Mouse (Mus musculus): ENCODE measurements around the gene Gm13279.
"Not testable (repeated sequence)": the region's sequence is repeated elsewhere in the genome, so short reads cannot be mapped to it uniquely, and the experiment has no call there.

The Gm13279 gene

DNA sequence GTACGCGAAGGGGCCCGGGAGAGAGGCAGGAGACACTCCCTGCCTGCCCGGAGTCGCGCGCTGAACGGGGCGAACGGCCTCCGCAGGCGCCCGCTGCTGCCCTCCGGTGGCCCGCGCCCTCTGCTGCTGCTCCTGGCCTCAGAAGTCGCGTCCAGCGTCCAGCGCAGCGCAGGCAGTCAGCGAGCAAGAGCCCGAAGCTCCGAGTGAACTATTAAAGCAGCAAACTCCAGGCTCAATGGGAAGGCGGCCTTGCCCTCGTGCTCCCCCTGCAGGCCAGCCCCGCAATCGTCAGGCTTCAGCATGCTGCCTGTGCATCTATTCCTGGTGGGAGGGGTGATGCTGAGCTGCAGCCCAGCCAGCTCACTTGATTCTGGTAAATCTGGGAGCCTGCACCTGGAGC, at the start of gene Gm13279:
TSS of gene Gm13279 (plus strand) at position 301 of the 400 bp plus-strand sequence.
- DNase-seq = not testable (repeated sequence)

DNA sequence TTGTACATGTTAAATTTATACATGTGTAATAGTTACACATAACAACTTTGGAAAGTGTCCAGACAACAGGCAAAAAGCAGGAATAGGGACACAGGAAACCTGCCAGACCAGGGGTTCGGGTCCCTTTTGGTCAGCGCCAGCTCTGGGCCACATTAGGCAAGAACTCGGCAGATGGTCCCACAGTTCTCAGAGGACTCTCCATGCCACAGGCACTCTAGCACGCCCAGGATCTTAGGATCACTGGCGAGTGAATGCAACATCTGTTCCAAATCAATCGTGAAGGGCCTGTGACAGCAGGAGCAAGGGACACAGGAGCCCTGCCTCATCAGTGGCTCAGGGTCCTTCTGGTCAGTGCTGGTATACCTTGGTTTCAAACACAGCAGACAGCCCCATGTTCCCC, 47.3 kb upstream of the Gm13279 start:
- no peak for DNase-seq

DNA sequence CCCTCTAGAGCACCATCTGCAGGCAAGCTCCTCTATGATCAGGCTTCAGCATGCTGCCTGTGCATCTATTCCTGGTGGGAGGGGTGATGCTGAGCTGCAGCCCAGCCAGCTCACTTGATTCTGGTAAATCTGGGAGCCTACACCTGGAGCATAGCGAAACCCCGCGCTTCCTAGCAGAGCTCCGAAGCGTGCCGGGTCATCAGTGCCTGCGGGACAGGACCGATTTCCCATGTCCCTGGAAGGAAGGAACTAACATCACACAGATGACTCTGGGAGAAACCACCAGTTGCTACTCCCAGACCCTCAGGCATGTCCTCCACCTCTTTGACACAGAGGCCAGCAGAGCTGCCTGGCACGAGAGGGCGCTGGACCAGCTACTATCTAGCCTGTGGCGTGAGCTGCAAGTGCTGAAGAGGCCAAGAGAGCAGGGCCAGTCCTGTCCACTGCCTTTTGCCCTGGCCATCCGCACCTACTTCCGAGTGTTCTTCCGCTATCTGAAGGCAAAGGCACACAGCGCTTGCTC, 42.3 kb upstream of the Gm13279 start, which contains the start of gene Gm13271:
TSS of gene Gm13271 (plus strand) at position 51 of the 523 bp plus-strand sequence.
- DNase-seq = peak; percentile 90

DNA sequence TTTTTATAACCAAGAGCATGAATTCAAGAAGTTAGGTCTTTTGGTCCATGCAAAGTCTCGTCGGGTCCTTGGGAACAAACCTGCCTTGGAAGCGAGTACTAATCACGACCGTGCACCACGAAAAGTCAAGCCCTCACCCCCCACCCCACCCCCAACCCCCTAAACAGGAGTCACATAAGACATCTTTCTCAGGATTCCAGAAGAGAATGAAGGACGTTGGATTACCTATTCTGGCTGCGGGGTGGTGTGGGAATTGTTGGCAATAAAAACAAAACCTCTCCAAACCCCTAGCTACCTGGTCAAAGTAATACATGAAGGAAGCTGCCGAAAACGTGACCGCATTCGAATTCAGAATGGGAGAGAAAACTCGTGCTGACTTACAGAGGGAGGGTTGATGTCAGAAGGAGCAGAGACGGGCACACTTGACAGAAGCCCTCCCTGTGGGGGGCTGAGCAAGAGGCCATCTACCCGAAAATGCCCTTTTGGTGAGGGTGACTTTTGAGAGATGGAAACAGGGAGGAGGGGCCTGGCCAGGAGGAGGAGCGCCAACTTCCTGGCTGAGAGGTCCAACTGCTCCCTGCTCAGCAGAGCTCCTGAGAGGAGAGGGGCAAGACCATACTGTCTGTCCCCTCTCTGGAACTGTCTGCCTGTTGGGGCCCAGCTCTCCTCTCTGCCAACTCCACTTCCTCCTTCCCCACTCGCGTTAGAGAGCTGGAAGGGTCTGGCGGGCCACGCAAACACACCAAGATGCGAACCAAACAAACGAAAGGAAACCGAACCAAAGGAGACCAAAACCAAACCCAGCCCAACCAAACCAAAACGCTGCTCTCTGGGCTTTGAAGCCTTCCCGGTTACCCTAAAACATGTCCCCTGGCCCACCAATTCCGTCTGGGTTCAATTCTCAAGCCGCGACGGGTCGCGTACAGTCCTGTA, 40.4 kb upstream of the Gm13279 start:
- DNase-seq = not testable (repeated sequence)

DNA sequence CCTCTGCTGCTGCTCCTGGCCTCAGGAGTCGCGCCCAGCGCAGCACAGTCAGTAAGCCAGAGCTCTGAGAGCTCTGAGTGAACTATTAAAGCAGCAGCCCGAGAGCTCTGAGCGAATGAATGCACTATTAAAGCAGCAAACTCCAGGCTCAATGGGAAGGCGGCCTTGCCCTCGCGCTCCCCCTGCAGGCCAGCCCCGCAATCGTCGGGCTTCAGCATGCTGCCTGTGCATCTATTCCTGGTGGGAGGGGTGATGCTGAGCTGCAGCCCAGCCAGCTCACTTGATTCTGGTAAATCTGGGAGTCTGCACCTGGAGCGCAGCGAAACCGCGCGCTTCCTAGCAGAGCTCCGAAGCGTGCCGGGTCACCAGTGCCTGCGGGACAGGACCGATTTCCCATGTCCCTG, 39.6 kb upstream of the Gm13279 start:
- DNase-seq = peak; percentile 96

DNA sequence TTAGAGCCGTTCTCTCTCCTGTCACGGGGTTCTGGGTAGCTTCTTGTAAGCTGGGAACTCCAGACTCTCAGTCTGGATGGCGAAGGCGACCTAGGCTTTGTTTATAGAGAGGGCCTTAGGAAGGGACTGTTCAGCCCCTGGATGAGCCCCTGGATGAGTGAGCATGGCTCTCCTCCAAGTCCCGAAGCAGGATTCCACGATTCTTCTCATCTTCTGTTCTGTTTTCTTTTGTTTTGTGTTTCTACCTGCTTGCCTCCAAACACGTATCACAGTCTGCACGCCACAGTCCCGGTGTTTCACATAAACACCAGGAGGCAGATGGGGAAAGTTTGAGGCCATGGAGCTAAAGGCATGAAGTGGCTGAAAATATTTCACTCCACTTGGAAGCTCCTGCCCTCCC, 38.4 kb upstream of the Gm13279 start:
- peak; percentile 52 for DNase-seq

DNA sequence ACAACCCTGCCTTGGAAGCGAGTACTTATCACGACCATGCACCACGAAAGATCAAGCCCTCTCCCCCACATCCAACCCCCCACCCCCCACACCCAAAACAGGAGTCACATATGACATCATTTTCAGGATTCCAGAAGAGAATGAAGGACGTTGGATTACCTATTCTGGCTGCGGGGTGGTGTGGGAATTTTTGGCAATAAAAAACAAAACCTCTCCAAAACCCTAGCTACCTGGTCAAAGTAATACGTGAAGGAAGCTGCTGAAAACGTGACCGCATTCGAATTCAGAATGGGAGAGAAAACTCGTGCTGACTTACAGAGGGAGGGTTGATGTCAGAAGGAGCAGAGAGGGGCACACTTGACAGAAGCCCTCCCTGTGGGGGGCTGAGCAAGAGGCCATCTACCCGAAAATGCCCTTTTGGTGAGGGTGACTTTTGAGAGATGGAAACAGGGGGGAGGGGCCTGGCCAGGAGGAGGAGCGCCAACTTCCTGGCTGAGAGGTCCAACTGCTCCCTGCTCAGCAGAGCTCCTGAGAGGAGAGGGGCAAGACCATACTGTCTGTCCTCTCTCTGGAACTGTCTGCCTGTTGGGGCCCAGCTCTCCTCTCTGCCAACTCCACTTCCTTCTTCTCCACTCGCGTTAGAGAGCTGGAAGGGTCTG, 37.5 kb upstream of the Gm13279 start, which contains the start of gene Gm13283:
TSS of gene Gm13283 (plus strand) at position 510 of the 659 bp plus-strand sequence.
- DNase-seq = peak; percentile 74

DNA sequence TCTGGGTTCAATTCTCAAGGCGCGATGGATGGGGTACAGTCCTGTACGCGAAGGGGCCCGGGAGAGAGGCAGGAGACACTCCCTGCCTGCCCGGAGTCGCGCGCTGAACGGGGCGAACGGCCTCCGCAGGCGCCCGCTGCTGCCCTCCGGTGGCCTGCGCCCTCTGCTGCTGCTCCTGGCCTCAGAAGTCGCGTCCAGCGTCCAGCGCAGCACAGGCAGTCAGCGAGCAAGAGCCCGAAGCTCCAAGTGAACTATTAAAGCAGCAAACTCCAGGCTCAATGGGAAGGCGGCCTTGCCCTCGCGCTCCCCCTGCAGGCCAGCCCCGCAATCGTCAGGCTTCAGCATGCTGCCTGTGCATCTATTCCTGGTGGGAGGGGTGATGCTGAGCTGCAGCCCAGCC, 36.8 kb upstream of the Gm13279 start:
- DNase-seq = peak; percentile 80

DNA sequence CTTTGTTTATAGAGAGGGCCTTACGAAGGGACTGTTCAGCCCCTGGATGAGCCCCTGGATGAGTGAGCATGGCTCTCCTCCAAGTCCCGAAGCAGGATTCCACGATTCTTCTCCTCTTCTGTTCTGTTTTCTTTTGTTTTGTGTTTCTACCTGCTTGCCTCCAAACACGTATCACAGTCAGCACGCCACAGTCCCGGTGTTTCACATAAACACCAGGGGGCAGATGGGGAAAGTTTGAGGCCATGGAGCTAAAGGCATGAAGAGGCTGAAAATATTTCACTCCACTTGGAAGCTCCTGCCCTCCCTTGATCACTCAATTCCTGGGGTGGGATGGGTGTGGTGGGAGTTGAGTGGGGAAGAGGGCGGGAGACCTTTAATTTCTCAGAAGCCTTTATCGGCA, 35.4 kb upstream of the Gm13279 start:
- DNase-seq = peak; percentile 89

DNA sequence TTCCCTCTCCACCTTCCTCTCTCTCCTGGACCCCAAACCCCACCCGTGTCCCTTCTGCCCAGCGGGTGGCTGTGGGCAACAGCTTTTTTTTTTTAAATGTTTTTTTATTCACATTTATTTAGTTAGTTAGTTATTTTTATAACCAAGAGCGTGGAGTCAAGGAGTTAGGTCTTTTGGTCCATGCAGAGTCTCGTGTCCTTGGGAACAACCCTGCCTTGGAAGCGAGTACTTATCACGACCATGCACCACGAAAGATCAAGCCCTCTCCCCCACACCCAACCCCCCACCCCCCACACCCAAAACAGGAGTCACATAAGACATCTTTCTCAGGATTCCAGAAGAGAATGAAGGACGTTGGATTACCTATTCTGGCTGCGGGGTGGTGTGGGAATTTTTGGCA, 34.9 kb upstream of the Gm13279 start:
- peak; percentile 58 for DNase-seq

DNA sequence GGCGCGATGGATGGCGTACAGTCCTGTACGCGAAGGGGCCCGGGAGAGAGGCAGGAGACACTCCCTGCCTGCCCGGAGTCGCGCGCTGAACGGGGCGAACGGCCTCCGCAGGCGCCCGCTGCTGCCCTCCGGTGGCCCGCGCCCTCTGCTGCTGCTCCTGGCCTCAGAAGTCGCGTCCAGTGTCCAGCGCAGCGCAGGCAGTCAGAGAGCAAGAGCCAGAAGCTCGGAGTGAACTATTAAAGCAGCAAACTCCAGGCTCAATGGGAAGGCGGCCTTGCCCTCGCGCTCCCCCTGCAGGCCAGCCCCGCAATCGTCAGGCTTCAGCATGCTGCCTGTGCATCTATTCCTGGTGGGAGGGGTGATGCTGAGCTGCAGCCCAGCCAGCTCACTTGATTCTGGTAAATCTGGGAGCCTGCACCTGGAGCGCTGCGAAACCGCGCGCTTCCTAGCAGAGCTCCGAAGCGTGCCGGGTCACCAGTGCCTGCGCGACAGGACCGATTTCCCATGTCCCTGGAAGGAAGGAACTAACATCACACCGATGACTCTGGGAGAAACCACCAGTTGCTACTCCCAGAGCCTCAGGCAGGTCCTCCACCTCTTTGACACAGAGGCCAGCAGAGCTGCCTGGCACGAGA, 33.7 kb upstream of the Gm13279 start:
- DNase-seq = peak; percentile 65

DNA sequence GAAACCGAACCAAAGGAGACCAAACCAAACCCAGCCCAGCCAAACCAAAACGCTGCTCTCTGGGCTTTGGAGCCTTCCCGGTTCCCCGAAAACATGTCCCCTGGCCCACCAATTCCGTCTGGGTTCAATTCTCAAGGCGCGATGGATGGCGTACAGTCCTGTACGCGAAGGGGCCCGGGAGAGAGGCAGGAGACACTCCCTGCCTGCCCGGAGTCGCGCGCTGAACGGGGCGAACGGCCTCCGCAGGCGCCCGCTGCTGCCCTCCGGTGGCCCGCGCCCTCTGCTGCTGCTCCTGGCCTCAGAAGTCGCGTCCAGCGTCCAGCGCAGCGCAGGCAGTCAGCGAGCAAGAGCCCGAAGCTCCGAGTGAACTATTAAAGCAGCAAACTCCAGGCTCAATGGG, 23.7 kb upstream of the Gm13279 start, which contains the start of gene Gm13290:
TSS of gene Gm13290 (plus strand) at position 301 of the 400 bp plus-strand sequence.
- not testable (repeated sequence) for DNase-seq

DNA sequence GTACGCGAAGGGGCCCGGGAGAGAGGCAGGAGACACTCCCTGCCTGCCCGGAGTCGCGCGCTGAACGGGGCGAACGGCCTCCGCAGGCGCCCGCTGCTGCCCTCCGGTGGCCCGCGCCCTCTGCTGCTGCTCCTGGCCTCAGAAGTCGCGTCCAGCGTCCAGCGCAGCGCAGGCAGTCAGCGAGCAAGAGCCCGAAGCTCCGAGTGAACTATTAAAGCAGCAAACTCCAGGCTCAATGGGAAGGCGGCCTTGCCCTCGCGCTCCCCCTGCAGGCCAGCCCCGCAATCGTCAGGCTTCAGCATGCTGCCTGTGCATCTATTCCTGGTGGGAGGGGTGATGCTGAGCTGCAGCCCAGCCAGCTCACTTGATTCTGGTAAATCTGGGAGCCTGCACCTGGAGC, 20.6 kb upstream of the Gm13279 start, which contains the start of gene Gm13289:
TSS of gene Gm13289 (plus strand) at position 301 of the 400 bp plus-strand sequence.
- not testable (repeated sequence) for DNase-seq

DNA sequence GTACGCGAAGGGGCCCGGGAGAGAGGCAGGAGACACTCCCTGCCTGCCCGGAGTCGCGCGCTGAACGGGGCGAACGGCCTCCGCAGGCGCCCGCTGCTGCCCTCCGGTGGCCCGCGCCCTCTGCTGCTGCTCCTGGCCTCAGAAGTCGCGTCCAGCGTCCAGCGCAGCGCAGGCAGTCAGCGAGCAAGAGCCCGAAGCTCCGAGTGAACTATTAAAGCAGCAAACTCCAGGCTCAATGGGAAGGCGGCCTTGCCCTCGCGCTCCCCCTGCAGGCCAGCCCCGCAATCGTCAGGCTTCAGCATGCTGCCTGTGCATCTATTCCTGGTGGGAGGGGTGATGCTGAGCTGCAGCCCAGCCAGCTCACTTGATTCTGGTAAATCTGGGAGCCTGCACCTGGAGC, 17.6 kb upstream of the Gm13279 start, which contains the start of gene Gm13272:
TSS of gene Gm13272 (plus strand) at position 301 of the 400 bp plus-strand sequence.
- DNase-seq = not testable (repeated sequence)

DNA sequence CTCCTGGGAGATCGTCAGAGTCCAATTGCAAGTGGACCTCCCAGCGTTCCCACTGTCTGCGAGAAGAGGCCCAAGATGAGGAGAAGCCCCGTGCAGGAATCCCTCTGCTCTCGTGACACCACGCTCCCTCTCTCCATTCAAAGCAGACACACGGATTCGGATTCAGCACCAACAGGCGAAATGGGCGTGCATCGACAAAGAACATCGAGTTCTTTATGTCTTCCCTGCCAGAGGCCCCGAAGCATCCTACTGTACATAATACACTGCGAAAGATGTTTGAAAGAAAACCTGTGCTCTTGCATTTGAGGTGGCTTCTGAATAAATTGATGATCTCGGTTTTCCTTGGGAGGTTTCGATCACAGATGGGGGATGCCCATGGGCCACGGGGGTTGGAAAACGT, 16.9 kb upstream of the Gm13279 start:
- DNase-seq = peak; percentile 47

DNA sequence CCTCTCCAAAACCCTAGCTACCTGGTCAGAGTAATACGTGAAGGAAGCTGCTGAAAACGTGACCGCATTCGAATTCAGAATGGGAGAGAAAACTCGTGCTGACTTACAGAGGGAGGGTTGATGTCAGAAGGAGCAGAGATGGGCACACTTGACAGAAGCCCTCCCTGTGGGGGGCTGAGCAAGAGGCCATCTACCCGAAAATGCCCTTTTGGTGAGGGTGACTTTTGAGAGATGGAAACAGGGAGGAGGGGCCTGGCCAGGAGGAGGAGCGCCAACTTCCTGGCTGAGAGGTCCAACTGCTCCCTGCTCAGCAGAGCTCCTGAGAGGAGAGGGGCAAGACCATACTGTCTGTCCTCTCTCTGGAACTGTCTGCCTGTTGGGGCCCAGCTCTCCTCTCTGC, 15.4 kb upstream of the Gm13279 start, which contains the start of gene Ifnz:
TSS of gene Ifnz (plus strand) at position 301 of the 400 bp plus-strand sequence.
- DNase-seq = not testable (repeated sequence)

DNA sequence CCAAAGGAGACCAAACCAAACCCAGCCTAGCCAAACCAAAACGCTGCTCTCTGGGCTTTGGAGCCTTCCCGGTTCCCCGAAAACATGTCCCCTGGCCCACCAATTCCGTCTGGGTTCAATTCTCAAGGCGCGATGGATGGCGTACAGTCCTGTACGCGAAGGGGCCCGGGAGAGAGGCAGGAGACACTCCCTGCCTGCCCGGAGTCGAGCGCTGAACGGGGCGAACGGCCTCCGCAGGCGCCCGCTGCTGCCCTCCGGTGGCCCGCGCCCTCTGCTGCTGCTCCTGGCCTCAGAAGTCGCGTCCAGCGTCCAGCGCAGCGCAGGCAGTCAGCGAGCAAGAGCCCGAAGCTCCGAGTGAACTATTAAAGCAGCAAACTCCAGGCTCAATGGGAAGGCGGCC, 14.9 kb upstream of the Gm13279 start:
- DNase-seq = not testable (repeated sequence)

DNA sequence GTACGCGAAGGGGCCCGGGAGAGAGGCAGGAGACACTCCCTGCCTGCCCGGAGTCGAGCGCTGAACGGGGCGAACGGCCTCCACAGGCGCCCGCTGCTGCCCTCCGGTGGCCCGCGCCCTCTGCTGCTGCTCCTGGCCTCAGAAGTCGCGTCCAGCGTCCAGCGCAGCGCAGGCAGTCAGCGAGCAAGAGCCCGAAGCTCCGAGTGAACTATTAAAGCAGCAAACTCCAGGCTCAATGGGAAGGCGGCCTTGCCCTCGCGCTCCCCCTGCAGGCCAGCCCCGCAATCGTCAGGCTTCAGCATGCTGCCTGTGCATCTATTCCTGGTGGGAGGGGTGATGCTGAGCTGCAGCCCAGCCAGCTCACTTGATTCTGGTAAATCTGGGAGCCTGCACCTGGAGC, 11.8 kb upstream of the Gm13279 start, which contains the start of gene Gm13276:
TSS of gene Gm13276 (plus strand) at position 301 of the 400 bp plus-strand sequence.
- DNase-seq = not testable (repeated sequence)

DNA sequence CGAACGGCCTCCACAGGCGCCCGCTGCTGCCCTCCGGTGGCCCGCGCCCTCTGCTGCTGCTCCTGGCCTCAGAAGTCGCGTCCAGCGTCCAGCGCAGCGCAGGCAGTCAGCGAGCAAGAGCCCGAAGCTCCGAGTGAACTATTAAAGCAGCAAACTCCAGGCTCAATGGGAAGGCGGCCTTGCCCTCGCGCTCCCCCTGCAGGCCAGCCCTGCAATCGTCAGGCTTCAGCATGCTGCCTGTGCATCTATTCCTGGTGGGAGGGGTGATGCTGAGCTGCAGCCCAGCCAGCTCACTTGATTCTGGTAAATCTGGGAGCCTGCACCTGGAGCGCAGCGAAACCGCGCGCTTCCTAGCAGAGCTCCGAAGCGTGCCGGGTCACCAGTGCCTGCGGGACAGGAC, 8.8 kb upstream of the Gm13279 start, which contains the start of gene Gm13277:
TSS of gene Gm13277 (plus strand) at position 231 of the 400 bp plus-strand sequence.
- DNase-seq = peak; percentile 74

DNA sequence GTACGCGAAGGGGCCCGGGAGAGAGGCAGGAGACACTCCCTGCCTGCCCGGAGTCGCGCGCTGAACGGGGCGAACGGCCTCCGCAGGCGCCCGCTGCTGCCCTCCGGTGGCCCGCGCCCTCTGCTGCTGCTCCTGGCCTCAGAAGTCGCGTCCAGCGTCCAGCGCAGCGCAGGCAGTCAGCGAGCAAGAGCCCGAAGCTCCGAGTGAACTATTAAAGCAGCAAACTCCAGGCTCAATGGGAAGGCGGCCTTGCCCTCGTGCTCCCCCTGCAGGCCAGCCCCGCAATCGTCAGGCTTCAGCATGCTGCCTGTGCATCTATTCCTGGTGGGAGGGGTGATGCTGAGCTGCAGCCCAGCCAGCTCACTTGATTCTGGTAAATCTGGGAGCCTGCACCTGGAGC, 5.9 kb upstream of the Gm13279 start, which contains the start of gene Gm13278:
TSS of gene Gm13278 (plus strand) at position 301 of the 400 bp plus-strand sequence.
- not testable (repeated sequence) for DNase-seq

DNA sequence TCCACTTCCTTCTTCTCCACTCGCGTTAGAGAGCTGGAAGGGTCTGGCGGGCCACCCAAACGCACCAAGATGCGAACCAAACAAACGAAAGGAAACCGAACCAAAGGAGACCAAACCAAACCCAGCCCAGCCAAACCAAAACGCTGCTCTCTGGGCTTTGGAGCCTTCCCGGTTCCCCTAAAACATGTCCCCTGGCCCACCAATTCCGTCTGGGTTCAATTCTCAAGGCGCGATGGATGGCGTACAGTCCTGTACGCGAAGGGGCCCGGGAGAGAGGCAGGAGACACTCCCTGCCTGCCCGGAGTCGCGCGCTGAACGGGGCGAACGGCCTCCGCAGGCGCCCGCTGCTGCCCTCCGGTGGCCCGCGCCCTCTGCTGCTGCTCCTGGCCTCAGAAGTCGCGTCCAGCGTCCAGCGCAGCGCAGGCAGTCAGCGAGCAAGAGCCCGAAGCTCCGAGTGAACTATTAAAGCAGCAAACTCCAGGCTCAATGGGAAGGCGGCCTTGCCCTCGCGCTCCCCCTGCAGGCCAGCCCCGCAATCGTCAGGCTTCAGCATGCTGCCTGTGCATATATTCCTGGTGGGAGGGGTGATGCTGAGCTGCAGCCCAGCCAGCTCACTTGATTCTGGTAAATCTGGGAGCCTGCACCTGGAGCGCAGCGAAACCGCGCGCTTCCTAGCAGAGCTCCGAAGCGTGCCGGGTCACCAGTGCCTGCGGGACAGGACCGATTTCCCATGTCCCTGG, 3.1 kb upstream of the Gm13279 start, which contains the start of gene Gm13275:
TSS of gene Gm13275 (plus strand) at position 552 of the 740 bp plus-strand sequence.
- DNase-seq = peak; percentile 76

All from cerebellum, adult 11-12 months (tissue).